Mouse (Mus musculus): Measurements from ENCODE around the gene Keap1. TPM values are rescaled to one million over a fixed set of nuclear protein-coding genes. Genes with fewer than 3 reads are reported as not detected.
"Not testable (repeated sequence)": the region's sequence is repeated elsewhere in the genome, so short reads cannot be mapped to it uniquely, and the experiment has no call there.

Gene Keap1
- polyA plus RNA-seq, 1 experiment from 2014 or later: 53.9 TPM

DNA sequence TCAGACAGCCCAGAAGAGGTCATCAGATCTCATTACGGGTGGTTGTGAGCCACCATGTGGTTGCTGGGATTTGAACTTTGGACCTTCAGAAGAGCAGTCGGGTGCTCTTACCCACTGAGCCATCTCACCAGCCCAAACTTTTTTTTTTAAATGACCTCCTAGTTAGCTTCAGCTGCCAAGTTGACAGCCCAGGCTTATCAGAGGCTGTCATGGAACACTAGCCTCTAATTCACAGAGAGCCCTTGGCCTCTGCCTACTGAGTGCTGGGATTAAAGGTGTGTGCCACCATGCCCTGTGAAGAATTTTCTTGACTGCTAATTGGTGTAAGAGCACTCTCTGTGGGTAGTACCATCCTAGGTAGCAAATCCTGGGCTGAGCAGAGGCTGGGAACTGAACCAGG, 15.7 kb downstream of the Keap1 start:
- H3K4me1 ChIP-seq: peaks cover 27% of the 10 kb centered on the region; the same call in 1 of the 2 replicates
- not testable (repeated sequence) for ATAC-seq (ENCODE audit: low FRiP score, low read depth); H3K9ac ChIP-seq; H3K27ac ChIP-seq; H3K4me3 ChIP-seq; H3K4me2 ChIP-seq (replicated peaks); H3K9me3 ChIP-seq; H3K27me3 ChIP-seq (replicated peaks); H3K36me3 ChIP-seq
- 94% methylated on average over 2 of the region's 2 CpGs for WGBS

DNA sequence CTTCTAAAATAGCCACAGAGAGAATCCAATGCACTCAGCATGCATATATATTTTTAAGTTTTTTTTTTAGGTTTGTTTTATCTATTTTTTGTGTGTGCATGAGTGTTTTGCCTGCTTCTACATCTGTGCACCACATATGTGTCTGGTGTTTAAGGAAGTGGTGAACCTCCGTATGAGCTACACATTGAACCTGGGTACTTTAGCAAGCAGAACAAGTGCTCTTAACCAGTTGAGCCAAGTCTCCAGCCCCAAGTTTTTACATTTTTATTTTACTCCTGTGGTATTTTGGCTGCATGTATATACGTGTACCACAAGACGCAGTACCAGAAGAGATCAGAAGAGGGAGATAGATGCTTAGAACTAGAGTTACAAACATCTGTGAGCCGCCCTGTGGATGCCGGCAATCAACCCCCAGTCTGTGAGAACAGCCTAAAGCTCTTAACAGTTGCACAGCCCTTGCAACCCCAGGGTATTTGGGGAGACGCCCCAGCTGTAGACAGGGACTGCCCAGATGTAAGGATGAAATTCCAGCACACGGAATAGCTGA, 17.7 kb downstream of the Keap1 start:
- H3K9ac ChIP-seq: no peak overlapping the region
- H3K27ac ChIP-seq: no peak overlapping the region
- H3K4me1 ChIP-seq: peaks cover 18% of the 10 kb centered on the region
- H3K27me3 ChIP-seq (replicated peaks): no peaks in the 10 kb centered on the region
- ATAC-seq (ENCODE audit: low FRiP score, low read depth): no peak
- H3K36me3 ChIP-seq: no peaks in the 10 kb centered on the region
- WGBS: 17% methylated on average over 7 of the region's 7 CpGs
- H3K4me2 ChIP-seq (replicated peaks): no peak overlapping the region
- no peak overlapping the region for H3K4me3 ChIP-seq
- no peaks in the 10 kb centered on the region for H3K9me3 ChIP-seq

DNA sequence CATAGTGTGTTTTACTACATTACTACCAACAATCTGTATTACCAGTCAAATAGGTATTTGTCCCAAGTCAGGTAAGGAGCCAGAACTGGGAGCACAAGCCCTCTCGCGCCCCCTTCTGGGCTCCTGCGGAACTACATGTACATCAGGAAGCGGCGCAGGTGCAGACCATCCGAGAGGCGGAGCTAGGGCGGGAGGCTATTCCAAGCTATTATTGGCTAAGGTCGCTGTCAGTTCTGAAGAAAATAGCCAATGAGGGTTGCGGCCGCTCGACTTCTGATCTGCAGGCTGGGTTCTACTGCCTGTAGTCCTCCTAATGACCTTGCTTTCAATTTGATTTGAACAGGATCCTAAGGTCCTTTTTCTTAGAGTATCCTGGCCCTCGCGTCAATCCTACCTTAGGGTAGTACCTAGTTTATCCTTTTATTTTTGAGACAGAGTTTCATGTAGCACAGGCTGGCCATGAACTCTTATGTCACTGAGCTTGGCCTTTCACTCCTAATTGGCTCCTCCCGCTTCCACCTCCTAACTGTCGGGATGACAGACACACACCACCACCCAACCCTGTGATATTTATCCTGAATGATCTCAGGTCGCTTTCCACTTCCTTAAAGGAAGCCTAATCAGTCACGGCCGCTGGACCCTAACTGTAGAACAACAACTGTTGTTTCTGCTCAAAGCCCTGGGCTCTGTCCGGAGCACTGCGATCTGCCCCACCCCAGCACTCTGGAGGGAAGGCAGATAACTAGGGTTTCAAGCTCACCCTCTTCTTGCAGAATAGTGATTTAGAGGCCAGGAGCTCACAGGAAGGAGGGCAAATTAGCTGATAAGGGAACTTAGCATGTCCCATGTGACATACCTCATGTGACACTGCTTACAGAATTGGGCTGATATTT, 18.4 kb downstream of the Keap1 start:
- no peaks in the 10 kb centered on the region for H3K36me3 ChIP-seq
- peak overlapping the region; percentile 50 for H3K4me2 ChIP-seq (replicated peaks)
- peak; percentile 90 for ATAC-seq (ENCODE audit: low FRiP score, low read depth)
- H3K9me3 ChIP-seq: no peaks in the 10 kb centered on the region
- H3K27ac ChIP-seq: no peak overlapping the region
- WGBS: 16% methylated on average over 21 of the region's 21 CpGs
- H3K4me3 ChIP-seq: peak overlapping the region; percentile 15; the same call in 1 of the 2 replicates
- H3K4me1 ChIP-seq: peaks cover 23% of the 10 kb centered on the region
- no peak overlapping the region for H3K9ac ChIP-seq
- H3K27me3 ChIP-seq (replicated peaks): no peaks in the 10 kb centered on the region

DNA sequence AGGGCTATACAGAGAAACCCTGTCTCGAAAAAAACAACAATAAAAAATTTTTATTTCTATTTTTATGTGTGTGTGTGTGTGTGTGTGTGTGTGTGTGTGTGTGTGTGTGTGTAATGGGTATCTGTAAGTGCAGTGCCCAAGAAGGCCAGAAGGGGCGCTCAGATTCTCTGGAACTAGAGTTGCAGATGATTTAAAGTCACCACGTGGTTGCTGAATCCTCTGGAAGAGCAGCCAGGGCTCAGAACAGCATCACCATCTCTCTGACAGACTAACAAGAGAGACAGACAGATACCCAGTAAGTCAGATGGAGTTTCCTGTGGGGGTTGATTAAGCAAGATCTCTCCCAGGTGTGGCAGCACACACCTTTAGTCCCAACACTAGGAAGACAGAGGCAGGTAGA, 19.3 kb downstream of the Keap1 start:
- whole genome bisulfite sequencing: 53% methylated on average over 3 of the region's 3 CpGs
- Histone ChIP-seq H3K4me2 (replicated peaks) (no peak overlapping the region), H3K27me3 (replicated peaks) (no peaks in the 10 kb centered on the region), H3K27ac (no peak overlapping the region), H3K9me3 (no peaks in the 10 kb centered on the region), H3K36me3 (no peaks in the 10 kb centered on the region), H3K4me3 (no peak overlapping the region), H3K4me1 (peaks cover 18% of the 10 kb centered on the region), H3K9ac (no peak overlapping the region)
- no peak for ATAC-seq (ENCODE audit: low FRiP score, low read depth)

DNA sequence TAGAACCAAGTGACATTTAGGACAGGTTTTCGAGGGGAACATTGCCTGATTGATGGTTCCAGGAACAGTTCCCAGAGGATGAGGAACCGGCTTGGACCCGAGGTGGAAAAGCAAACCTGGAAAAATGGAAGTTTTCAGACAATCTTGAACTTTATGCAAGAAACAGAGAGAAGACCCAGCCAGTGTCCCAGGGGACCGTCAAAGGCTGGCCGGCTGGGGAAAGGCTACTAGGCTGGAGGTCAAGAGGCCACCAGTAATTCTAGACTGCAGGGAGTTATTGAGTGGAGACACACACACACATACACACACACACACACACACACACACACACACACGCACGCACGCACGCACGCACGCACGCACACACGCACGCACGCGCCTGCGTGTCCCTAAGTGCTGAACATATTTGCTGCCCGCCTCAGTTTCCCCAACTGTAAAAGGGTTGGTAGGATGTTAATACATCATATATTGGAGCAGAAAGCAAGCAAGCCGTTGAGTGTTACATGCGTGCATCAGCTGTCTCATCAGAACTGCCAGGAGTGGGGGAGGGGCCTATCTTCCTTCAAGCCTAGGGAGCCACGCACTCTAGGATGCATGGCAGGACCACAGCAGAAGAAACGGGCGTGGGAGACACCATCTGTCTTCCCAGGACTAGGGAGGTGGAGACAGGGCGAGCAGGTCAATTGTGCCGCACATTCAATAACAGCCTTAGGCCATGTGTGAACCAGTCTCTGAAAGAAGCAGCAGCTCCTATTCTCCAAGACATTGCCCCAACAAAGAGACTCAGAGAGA, 22.9 kb downstream of the Keap1 start:
- H3K9me3 ChIP-seq: no peaks in the 10 kb centered on the region
- H3K36me3 ChIP-seq: no peaks in the 10 kb centered on the region; the same call in 1 of the 2 replicates
- H3K27me3 ChIP-seq (replicated peaks): no peaks in the 10 kb centered on the region
- ATAC-seq (ENCODE audit: low FRiP score, low read depth): peak; percentile 22; the same call in 1 of the 2 replicates
- H3K4me3 ChIP-seq: no peak overlapping the region
- H3K4me2 ChIP-seq (replicated peaks): peak overlapping the region; percentile 20; the same call in 1 of the 2 replicates
- H3K9ac ChIP-seq: 0 out of 2 replicates have a peak overlapping the region, but pooled peaks have one; percentile 17
- H3K27ac ChIP-seq: no peak overlapping the region
- 64% methylated on average over 25 of the region's 25 CpGs for WGBS
- H3K4me1 ChIP-seq: peaks cover 16% of the 10 kb centered on the region

DNA sequence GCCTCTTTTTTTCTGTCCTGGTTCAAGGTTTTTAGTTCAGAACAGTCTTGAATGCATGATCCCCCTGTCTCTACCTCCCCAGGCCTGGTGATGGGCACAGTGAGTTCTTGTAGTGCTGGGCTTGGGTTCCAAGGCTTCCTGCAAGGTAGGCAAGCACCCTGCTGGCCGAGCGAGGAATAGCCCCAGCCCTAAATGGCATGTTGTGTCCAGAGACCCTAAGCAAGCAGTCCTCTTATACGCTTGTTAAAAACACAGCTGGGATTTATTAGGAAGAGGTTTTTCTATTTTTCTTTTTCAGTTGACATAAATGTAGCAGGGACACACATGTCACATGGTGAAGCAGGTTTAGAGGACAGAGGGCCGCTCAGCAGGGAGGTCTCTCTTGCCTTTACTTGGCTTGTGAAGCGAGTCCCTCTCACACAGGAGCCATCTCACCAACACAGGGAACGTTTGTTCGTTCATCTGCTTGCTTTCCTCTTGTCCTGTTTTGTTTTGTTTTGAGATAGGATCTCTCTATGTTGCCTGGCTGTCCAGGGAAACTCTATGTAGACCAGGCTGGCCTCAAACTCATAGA, 25.5 kb downstream of the Keap1 start:
- H3K4me1 ChIP-seq: peaks cover 9% of the 10 kb centered on the region

DNA sequence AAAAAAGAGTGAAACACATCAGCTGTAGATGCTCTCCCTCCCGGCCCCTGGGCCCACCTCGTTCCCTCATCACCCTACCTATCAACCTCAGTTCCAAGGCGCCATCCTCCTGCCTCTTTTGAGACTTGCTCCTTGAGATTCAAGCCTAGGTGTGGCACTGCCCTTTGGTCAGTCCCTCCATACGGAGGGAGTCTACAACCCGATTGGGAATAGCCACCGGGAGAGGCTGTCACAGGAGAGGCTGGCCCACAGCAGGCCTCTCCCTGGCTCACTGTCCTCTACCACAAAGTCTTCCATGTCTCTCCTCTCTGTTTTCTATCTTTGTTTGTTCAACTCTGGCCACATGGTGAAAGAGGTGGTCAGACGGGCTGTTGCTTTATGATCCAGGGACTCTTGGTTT, 27.5 kb downstream of the Keap1 start:
- H3K27me3 ChIP-seq (replicated peaks): no peaks in the 10 kb centered on the region
- no peak overlapping the region for H3K4me3 ChIP-seq
- H3K4me2 ChIP-seq (replicated peaks): no peak overlapping the region
- no peak overlapping the region for H3K27ac ChIP-seq
- no peak for ATAC-seq (ENCODE audit: low FRiP score, low read depth)
- H3K36me3 ChIP-seq: peaks cover 6% of the 10 kb centered on the region; the same call in 1 of the 2 replicates
- WGBS: 83% methylated on average over 7 of the region's 7 CpGs
- no peaks in the 10 kb centered on the region for H3K9me3 ChIP-seq
- H3K4me1 ChIP-seq: peaks cover 7% of the 10 kb centered on the region
- H3K9ac ChIP-seq: no peak overlapping the region

More for the DNA sequence above, 25.5 kb downstream of the Keap1 start:
- Histone ChIP-seq H3K4me2 (replicated peaks) (no peak overlapping the region), H3K9ac (no peak overlapping the region), H3K27me3 (replicated peaks) (no peaks in the 10 kb centered on the region), H3K4me3 (no peak overlapping the region), H3K27ac (no peak overlapping the region), H3K36me3 (peaks cover 6% of the 10 kb centered on the region; the same call in 1 of the 2 replicates), H3K9me3 (no peaks in the 10 kb centered on the region)
- 47% methylated on average over 7 of the region's 7 CpGs for WGBS
- ATAC-seq (ENCODE audit: low FRiP score, low read depth): no peak

DNA sequence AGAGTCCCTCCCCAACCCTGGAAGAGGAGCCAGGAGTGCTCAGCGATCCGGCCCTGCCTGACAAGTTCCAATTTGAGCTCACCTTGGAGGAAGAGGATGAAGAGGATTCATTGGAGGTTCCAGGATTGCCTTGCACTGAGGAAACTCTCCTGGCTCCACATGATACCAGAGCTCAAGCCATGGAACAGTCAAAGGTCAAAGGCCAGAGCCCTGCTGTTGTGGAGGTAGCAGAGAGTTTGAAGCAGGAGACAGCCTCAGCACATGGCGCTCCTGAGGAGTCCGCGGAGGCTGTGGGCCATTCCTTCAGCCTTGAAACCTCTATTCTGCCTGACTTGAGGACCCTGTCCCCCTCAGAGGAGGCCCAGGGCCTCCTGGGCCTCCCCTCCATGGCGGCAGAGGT, 28.3 kb downstream of the Keap1 start:
- Histone ChIP-seq H3K27ac (no peak overlapping the region), H3K27me3 (replicated peaks) (no peaks in the 10 kb centered on the region), H3K36me3 (peaks cover 6% of the 10 kb centered on the region; the same call in 1 of the 2 replicates), H3K9me3 (no peaks in the 10 kb centered on the region), H3K9ac (no peak overlapping the region), H3K4me2 (replicated peaks) (no peak overlapping the region), H3K4me3 (no peak overlapping the region), H3K4me1 (no peaks in the 10 kb centered on the region)
- 82% methylated on average over 6 of the region's 6 CpGs for WGBS
- ATAC-seq (ENCODE audit: low FRiP score, low read depth): no peak

DNA sequence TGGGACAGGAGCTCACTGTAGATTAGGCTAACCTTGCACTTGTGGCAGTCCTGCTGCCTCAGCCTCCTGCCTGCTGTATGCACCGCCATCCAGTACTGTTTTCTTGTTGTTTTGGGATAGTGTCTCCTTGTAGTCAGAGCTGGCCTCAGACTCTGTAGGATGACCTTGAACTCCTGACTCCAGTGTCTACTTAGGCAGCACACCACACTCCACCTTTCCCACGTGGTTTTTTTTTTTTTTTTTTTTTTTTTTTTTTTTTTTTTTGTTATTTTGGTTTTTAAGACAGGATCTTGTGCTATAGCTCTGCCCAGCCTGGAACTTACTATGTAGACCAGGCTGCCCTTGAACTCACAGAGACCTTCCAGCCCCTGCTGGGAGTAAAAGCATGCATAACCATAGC, 30.5 kb downstream of the Keap1 start:
- Histone ChIP-seq H3K4me1 (peaks cover 10% of the 10 kb centered on the region), H3K9ac (no peak overlapping the region), H3K36me3 (peaks cover 6% of the 10 kb centered on the region; the same call in 1 of the 2 replicates), H3K4me2 (replicated peaks) (no peak overlapping the region), H3K9me3 (no peaks in the 10 kb centered on the region), H3K4me3 (no peak overlapping the region), H3K27me3 (replicated peaks) (no peaks in the 10 kb centered on the region), H3K27ac (no peak overlapping the region)
- WGBS: 78% methylated on average over 2 of the region's 2 CpGs
- no peak for ATAC-seq (ENCODE audit: low FRiP score, low read depth)

DNA sequence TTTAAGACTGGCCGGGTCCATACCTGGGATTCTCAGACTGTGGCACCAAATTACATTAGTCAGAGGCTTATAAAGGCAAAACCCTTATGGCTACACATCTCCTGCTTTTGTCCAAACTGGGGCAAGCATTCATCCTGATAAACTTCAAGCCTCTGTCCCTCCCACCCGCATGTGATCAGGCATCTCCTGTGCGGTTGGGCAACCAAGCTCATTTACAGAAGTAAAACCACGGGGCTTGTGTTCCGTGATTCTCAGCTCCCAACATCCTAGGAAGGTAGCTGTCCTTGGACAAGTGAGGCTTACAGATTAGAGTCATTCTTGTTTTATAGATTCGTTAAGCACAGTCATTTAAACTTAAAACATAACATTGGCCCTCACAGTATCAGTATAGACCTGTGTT, 32.3 kb downstream of the Keap1 start:
- no peak overlapping the region for H3K27ac ChIP-seq
- H3K9me3 ChIP-seq: no peaks in the 10 kb centered on the region
- H3K9ac ChIP-seq: no peak overlapping the region
- no peaks in the 10 kb centered on the region for H3K27me3 ChIP-seq (replicated peaks)
- WGBS: 90% methylated on average over 6 of the region's 6 CpGs
- H3K4me1 ChIP-seq: peaks cover 10% of the 10 kb centered on the region
- H3K4me2 ChIP-seq (replicated peaks): no peak overlapping the region
- no peak for ATAC-seq (ENCODE audit: low FRiP score, low read depth)
- peaks cover 8% of the 10 kb centered on the region for H3K36me3 ChIP-seq
- no peak overlapping the region for H3K4me3 ChIP-seq

DNA sequence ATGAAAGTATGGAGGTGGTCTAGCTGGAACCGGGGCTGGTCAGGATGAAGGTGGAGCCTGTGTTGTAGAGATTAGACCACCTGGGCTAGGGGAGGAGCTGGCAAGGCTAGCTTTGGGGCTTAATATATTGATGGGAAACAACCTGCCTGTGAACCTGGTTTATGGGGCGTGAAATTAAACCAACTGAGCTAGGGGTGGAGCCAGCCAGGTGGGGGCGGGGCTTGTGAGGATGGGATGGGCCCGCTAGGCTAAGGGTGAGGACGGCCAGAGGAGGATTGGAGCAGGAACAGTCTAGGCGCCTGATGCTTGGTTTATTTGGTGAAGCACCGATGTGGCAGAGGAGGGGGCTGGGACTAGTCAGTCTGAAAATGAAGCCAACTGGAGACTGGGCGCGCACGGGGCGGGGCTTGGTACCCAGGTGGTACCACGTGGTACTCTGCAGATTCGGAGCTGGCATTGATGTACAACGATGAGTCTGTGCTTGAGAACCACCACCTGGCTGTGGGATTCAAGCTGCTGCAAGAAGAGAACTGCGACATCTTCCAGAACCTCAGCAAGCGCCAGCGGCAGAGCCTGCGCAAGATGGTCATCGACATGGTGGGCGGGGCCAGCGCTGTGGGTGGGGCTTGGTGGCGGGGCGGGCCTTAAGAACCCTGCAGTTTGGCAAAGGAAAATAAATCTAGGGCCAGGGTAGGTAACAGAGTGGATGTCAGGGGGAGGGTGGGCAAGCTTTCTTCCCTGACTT, 34.5 kb downstream of the Keap1 start:
- Histone ChIP-seq H3K36me3 (peaks cover 5% of the 10 kb centered on the region; the same call in 1 of the 2 replicates), H3K27ac (no peak overlapping the region), H3K9me3 (no peaks in the 10 kb centered on the region), H3K9ac (peak overlapping the region; percentile 44; the same call in 1 of the 2 replicates), H3K27me3 (replicated peaks) (no peaks in the 10 kb centered on the region), H3K4me1 (peaks cover 10% of the 10 kb centered on the region), H3K4me2 (replicated peaks) (peak overlapping the region; percentile 63), H3K4me3 (peak overlapping the region; percentile 34)
- peak; percentile 80 for ATAC-seq (ENCODE audit: low FRiP score, low read depth)
- 2% methylated on average over 23 of the region's 23 CpGs for WGBS

All from neural tube, embryonic 12.5 days (tissue).